Mouse (Mus musculus) layer of hippocampus, adult 9-11 months (tissue): ENCODE data around the gene Tmem160.

Experiments
- DNase-seq: peaks from one replicate; pipeline ENCODE4 v3.0.0; 2022

The Tmem160 gene

DNA sequence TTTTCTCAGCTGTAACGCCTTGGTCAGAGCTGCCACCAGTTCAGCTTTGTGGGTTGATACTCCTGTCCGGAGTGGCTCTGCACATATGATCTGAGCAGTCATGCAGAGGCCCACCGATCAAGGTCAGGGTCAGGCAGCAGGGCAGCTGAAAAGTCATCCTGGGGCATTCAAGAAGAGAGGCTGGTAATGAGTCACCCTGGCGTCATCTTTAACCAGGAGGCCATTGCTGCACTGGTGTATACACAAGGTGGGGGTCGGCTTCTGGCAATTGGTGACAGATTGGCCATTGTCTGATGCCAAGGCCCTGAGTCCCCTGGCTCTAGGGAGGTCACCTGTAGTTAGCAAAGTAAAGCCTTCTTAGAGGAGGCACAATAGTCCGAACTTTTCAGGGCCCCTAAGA is 923 bp upstream of the Tmem160 start:
- no peak for DNase-seq

DNA sequence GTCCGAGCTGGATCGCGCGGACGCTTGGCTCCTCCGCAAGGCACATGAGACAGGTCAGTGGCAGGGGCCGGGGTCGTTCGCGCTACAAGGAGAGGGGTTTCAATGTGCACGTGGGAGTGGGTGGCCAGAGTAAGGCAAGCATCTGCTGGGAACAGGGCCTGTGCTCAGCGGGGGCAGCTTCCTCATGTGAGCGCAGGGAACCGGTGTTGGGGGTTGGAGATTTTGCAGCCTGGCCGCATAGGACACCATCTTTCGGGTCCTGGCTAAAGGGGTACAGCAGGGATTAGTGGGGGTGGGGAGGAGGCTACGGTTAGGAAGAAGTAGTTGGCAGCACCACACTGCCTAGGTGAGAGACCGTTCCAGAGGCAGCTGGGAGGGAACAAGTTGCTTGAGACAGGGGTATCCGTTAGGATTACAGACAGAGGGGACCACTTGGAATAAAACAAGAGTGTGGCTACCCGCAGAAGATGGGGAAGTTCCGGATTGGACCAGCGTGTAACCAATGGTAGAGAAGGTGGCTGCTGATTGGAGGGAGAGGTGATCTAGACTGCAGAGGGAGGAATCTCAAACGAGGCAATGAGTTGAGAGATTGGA is 636 bp downstream of the Tmem160 start:
- DNase-seq, result peak; percentile 72

DNA sequence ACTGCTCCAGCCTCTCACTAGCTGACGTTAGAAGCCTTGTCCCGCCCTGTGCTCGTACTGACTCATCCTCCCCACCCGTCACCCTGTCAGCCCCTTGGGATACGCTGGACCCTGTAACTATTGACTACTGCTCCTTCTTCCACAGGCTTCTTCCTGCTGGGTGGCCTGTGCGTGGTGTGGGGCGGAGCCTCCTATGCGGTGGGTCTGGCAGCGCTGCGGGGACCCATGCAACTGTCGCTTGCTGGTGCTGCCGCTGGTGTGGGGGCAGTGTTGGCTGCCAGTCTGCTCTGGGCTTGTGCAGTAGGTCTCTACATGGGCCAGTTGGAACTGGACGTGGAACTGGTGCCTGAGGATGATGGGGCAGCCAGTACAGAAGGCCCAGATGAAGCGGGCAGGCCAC is 2.4 kb downstream of the Tmem160 start:
- no peak for DNase-seq

DNA sequence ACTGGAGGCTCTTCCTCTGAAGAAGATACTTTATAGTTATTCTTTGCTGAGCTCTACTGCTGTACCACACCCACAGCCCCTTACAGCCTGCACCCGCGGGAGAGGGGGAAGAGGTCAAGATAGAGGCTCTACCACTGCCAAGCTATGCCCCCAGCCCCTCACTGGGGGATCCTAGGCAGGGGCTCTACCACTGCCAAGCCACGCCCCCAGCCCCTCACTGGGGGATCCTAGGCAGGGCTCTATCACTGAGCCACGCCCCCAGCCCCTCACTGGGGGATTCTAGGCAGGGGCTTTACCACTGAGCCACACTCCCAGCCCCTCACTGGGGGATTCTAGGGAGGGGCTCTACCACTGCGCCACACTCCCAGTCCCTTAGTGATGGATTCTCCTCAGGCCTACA is 3.7 kb downstream of the Tmem160 start:
- no peak for DNase-seq

DNA sequence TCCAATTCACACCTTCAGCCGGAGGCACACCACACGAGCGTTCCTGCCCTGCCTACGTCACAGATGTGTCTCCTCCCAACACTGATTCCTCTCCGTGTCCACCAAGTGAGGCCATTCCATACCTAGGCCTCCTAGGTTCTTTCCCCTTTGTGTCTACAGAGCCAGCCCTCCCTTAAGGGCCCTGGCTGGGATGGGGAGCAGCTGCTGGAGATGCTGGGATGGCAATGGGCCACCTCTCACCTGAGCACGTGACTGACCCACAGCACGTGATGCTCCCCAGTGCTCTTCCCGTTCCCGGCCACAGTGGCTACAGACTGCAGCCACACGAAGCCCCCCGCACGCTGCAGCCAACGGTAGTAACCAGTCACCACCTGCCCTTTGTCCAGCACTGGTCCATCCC is 8.0 kb downstream of the Tmem160 start:
- DNase-seq, result no peak

DNA sequence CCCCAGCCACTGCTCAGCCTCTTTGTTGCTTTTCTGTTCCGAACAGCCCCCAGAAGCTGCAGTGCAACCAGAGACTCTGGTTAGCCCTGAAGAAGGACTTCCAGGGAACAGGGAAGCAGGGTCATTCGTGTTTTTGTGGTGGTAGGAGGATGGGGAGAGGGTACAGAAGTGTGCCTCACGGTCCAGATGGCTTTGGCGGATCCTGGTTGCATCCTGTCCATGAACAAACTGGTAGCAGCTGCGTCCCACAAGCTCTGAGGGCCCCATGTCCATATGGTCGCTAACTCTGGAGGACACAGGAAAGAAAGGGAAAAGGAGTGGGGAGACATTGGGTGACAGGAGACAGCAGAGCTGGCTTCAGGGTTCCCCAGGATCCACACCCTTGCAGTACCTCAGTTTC is 8.6 kb downstream of the Tmem160 start:
- no peak for DNase-seq

DNA sequence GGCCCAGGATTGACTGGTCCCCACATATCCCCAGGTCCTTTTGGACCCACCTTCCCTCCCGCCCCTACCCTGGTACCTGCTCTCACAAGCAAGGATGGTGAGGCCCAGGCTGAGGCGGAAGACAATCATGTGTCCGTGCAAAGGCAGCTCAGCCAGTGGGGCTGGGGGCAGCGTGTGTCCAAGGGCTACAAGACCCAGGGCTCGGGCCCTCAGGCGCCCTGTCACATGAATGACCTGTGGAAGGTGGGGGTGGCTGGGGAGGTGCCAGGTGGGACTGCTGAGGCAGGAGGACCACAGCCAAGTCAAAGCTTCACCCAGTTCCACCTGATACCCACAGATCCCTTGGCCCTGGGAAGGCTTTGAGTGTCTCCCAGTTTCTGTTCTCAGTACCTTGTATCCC is 9.1 kb downstream of the Tmem160 start:
- no peak for DNase-seq

DNA sequence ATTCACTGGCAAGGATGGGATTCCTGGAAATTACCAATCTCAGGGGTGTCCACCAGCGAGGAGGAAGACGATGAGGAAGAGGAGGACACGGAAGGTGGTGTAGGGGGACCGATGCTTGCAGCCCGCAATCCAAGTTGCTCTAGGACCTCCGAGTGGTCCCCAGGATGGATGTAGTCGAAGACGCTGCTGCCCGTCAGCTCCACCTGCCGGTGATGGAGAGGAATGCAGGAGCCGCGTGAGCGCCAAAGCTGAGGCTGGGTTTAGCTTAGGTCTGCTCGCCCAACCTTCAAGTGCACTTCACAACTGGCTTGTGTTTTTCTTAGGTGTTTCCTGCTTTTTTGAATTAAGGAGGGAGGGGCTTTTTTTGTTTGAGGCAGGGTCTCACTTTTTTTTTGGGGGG is 10.6 kb downstream of the Tmem160 start:
- peak; percentile 56 for DNase-seq

DNA sequence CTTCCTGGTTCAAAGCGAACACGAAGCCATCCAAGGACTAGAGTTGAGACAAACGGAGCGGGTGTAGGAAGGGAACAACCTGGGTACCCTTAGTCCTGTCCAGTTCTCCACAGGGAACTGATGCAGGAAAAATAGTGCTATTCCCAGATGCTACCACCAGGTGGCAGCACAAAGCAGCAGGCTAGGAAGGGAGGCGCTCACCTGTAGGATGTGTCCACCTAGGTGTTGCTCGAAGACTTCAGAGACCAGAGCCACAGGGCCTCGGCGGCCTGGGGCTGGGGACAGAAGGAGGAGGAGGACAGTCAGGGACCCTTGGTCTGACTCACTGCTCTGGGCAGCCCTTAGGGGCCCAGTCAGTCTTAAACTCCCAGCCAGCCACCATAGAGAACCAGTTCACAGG is 12.6 kb downstream of the Tmem160 start:
- peak; percentile 25 for DNase-seq

DNA sequence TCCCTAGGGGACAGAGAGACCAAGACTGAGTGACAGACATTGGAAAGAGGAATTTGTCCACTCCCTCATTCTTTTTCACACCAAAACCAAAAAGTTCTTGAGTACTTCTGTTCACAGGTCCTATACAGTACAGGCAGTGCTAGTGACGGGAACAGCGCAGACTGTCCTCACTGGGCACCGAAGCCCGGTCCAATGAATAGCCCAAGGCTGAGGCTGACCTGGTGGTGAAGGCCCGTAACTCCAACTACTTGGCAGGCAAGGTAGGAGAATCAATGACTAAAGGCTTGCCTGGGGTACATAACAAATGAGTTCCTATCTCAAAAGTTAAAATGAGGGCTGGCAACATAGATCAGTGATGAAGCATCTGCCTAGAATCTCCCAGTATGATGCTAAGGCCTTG is 13.0 kb downstream of the Tmem160 start:
- DNase-seq, result no peak

DNA sequence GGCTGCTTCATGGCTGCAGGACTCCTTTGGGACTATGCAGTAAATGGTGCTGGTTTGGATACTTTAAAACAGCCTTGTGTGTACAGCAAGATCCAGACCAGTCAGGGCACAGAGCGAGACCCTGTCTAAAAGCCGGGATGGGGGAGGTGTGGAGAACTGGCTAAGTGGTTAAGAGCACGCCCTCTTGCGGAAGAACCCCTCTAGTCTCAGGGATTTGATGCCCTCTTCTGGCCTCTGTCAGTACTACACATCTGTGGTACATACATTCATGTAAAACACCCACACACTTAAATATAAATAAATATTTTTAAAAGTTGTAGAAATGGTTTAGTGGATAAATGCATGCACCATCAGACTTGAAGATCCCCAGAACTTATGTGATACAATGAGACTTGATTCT is 14.0 kb downstream of the Tmem160 start:
- DNase-seq, result no peak

DNA sequence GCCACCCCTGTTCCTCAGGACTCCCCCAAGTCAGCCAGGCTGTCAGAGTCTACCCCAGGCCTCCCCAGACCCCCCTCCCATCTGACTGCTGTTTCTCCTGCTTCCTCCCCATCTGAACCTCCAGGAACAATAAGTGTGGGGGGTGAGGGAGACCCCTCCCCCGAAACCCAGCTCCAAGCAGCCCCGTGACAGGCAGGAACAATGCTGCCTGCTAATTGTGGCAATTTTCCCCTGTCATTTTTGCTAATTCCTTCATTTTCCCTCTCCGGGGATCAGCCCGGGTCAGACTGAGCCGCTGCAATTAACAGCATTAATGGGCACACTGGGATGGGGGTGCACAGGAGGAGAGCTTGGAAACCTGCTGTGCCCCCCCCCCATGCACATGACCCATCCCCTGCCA is 15.5 kb downstream of the Tmem160 start:
- no peak for DNase-seq

DNA sequence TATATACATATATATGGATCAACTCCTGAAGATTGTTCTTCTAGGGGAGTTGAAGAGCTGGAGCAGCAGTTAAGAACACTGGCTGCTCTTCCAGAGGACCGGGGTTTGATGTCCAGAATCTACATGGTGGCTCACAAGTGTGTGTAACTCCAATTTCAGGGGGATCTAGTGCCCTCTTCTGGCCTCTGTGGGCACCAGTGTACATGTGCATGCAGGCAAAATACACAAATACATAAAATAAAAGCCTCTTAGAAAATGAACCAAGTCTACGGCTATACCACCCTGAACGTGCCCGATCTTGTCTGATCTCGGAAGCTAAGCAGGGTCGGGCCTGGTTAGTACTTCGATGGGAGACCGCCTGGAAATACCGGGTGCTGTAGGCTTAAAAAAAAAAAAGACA is 19.0 kb downstream of the Tmem160 start:
- DNase-seq, result no peak

DNA sequence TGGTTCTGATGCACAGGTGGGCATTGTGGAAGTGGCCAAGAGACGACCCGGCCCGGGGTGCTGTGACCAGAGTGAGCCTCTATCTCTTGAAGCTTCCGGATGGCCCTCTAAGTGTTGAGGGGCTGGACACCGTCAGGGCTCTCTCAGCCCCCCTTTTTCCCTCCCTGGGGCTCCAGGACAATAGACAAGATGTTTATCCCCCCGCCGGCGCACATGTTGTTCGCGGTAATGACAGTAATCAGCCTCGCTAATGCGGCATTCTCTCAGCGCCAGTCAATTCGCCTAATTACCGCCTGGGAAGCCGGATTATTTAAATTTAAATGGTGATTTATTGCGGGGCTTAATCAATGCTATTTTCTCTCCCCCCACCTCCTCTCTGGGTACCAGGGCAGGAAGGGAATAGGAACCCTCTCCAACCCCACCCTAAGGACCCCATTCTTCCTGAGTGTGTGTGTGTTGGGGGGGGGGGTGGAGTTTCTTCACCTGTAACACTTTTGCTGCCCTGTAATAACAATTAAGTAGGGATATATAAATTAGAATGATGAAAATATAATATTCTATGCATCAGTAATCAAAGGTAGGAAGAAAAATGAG is 19.6 kb downstream of the Tmem160 start:
- no peak for DNase-seq

DNA sequence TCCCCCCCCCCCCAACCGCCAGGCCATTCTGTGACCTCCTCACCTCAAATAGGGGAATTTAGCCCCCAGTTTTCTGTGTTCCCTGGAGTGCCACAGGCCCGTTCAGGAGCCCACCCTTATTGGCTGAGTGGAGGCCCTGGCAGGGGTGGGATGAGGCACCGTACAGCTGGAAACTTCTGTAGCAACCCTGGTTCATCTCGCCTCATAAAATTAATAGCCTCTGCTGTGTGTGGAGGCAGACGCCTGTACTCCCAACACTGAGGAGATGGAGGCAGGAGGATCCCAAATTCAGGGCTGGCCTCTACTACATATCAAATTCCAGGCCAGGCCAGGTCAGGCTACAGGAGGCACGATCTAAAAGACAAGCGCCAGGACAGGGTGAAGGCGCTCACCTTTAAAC is 21.3 kb downstream of the Tmem160 start:
- DNase-seq, result no peak

DNA sequence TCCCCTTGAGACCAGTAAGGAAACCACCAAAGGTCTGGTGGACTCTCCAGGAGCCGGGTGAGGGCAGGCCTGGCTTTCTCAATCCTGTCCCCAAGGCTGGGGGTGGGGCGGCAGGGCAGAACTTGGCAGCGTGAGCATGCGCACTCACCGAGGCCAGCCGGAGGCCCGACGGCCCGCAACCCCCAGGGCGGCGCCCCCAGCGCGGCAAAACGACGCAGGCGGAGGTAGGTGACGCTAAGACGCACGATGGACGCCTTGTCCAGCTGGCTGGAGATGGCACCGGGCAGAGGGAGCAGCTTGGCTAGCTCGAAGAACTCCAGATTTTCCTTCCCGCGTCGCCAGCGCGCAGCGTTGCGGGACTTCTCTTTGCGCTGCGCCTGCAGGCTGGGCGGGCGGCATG is 21.9 kb downstream of the Tmem160 start:
- no peak for DNase-seq

DNA sequence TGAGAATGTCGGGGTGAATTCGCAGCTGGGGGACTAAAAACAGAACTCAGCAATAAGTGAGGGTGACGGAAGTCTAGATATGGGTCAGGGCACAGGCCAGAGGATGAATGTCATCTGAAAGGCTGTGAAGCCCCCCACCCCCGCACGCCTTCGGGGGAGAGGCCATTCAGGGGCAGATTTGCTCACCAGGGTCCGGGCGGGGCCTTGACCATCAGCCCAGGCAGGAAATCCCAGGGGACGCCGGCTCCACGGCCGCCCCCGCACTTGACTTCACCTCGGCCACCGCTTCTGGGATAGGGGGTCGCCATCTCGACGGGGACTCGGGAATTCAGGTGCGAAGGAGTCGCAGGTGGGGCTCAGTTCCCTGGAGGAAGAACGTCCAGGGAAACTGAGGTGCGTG is 22.7 kb downstream of the Tmem160 start:
- no peak for DNase-seq

DNA sequence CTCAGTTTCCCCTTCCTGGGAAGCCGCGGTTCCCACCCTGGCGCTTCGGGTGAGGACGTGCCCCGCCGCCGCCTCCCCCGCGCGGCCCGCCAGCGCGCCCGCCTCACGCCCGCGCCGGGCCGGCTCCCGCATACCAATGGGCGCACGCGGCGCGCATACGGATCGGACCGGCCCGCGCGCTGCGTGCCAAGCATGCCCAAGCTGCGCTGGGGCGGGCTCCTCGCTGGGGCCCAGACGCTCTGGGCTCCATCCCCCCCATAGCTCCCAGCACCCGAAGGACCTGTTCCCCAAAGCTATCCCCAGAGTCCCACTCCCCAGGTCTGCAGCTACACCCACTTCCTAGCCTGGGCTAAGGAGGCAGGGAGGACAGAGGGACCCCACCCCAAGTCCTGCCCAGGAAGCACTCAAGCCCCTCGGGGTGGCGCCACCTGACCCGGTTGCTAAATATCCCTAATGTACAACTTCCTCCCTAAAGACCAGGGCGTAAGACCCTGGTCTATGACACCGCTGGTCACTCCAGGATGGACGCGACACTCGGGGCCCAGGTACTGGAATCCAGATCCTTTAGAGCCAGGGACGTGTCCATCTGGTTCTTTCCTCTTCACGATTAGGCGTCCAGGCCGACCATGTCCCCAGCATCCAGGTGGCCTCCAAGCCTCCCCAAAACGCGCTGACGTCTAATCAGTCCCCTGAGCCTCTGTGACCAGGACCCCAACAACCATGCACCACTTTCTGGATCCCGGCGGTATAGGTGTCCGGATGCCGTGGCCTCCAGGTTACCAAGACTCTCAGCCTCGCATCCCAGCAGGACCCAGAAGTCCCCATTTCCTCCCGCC is 23.4 kb downstream of the Tmem160 start:
- DNase-seq, result no peak

DNA sequence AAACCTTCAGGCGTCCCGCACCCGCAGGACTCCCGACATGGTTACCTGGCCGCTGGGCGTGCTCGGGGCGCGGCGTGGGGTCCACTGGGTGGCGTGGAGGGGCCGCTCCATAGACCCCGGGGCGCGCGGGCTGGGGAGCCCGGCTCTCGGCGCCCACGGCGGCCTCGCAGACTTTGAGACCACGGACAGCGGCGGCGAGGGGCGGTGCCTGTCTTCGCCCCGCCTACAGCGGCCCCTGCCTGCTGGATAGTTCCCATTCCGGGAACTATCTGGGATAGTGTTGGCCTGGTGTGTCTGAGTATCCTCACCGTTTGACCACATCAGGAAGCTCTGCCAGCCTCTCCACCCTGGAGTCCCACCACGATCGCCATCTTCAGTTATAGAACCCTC is 24.0 kb downstream of the Tmem160 start:
- DNase-seq, result no peak

DNA sequence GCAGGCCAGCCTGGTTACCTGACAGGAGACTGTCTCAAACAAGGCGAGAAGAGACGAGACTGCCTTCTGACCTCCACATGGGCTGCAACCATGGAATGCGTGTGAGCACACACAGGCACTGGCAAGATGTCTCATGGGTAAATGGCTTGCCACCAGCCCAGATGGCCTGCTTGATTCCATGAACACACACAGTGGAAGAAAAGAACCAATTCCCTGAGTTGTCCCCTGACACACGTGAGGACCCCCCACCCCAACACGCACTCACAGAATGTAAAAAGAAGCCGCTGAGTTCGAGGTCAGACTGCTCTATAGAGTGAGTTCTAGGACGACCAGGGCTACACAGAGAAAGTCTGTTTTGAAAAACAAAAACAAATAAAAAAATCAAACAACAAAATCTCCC is 25.0 kb downstream of the Tmem160 start, which contains the start of gene Npas1:
Gene Npas1 (minus strand): TSS at position 101 of the 400 bp plus-strand sequence.
- no peak for DNase-seq

DNA sequence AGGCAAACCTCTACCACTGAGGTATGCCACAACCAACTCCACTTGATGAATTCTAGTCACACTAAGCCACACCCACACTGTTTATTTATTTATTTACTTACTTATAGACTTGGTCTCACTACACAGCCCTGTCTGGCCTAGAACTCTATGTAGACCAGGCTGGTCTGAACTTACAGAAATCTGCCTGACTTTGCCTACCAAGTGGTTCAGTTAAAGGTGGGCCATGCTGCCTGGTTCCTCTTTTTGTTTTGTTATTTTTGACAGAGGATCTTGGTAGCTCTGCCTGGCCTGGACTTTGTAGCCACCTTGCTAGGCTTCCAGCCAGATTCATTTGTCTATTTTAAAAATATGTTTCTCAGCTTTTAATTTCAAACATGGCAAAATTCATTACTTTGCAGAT is 36.2 kb downstream of the Tmem160 start:
- no peak for DNase-seq

DNA sequence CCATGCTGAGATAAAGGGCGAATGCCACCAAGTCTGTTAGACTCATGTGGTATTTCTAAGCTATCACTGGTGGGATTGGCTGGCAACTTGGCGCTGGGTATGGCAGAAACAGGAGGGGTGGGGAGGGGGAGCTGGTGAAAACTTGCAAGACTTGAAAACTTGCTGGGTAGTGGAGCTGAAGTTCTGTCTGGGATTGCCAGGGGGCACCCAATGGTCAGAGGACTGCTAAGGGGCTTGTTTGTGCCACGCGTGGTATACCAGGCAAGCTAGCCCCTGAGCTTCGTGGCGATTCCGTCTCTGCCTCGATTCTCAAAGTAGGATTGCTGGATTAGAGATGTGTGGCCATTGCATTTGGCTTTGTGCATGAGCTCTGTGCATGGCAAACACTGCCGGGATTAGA is 37.4 kb downstream of the Tmem160 start:
- no peak for DNase-seq

DNA sequence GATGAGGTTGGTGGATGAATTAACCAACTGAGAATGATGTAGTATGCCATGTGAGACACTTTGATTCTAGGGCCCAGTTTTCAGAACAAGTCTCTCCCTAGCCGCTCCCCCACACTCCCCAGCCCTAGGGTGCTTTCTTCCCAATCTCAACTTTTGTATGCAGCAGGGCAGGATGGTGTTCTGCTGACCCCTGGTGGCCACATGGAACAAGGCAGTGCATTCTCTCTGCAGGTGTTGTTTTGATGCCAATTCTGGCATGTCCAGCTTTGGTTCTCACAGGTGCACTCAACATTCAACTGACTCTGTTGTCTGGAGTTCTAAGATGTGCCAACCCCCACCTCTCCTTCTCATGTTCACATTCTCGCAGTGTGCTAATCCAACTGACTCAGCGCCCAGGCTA is 39.2 kb downstream of the Tmem160 start:
- peak; percentile 45 for DNase-seq

DNA sequence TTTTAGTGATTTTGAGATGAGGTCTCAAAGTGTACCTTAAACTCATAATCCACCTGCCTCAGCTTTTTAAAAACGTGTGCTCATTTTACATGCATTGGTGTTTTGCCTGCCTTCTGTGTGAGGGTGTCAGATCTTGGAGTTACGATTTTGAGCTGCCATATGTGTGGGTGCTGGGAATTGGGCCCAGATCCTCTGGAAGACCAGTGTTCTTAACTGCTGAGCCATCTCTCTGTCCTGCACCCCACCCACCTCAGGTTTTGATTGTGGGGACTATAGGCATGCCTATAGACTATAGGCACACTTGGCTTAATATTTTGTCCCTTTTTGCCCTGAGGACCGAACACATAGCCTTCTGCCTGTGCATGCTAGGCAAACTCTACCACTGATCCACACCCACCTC is 39.6 kb downstream of the Tmem160 start:
- no peak for DNase-seq

DNA sequence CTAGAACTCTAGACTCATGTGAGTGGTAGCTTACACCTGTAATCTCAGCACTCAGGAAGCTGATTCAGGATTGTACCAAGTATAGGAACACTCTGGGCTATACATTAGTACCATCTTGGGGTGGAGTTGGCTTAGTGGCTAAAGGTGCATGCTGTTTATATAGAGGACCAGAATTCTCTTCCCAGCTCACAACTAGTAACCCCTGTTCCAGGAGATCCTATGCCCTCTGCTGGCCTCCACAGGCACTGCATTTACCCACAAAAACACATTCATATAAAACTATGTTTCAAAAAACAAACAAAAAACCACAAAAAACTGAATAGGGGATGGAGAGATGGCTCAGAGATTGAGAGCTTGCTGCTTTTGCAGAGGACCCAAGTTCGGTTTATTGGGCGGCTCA is 40.8 kb downstream of the Tmem160 start:
- DNase-seq, result no peak
